Mouse (Mus musculus) adrenal gland, adult 10 weeks (tissue): ENCODE data around the gene Vmn1r189. TPM values are rescaled to one million over a fixed set of nuclear protein-coding genes. Genes with fewer than 3 reads are reported as not detected.

Source experiments
- polyA plus RNA-seq: library from polyadenylated mRNA; stranded (reverse); fragments of 350-450 nt; fragmentation: Illumina TruSeq; extraction: RNeasy Lipid Tissue Mini Kit (QIAGEN cat#74804); gene quantifications from one replicate; pipeline ENCODE4 v1.2.3, GENCODE M21; 2014; ENCODE audit warnings: low read depth, low replicate concordance

The Vmn1r189 gene
- polyA plus RNA-seq = not detected

DNA sequence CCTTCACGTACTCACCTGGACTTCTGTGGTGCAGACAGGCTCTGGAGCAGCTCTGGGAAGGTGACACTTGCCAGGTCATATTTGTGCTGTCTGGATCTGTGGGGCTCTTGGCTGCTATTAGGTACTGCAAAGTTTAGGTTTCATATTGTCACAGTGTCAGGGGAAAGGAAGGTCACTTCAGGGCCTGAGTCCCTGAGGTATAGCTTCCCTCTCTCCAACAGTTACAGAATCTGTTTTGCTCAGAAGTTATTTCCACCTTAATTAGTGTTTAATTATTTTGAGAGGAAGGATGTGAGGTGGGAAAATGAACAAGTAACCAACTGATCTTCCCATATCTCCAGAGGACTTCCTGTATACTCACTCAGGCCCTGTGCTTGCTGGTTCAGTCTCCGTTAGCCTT, at the start of gene Vmn1r189:
Gene Vmn1r189, minus strand, starts transcription at position 101 of the 400 bp plus-strand sequence.

DNA sequence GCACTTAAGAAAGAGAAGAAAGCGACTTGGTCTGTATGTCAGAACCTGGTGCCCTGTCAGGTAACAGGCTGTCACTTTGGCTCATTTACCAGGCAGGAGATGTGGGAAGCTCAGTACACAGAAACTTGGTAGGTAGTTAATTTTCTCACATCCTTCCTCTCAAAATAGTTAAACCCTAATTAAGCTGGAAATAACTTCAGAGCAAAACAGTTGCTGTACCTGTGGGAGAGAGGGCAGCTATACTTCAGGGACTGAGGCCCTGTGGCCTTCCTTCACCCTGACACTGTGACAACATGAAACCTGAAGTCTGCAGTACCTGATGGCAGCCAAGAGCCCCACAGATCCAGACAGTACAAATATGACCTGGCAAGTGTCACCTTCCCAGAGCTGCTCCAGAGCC, 21.5 kb downstream of the Vmn1r189 start, which contains the start of gene Vmn1r188:
Gene Vmn1r188, plus strand, starts transcription at position 301 of the 400 bp plus-strand sequence.

Other genes with a start within 250 kb of the Vmn1r189 start
- gene Zfp184, start 160.7 kb downstream of the Vmn1r189 start, polyA plus RNA-seq = 2.9 TPM
- not detected for gene Pom121l2, start 124.6 kb downstream of the Vmn1r189 start, polyA plus RNA-seq
- gene Prss16, start 96.1 kb downstream of the Vmn1r189 start, polyA plus RNA-seq = 0.35 TPM
- gene Hist1h2ah, start 70.3 kb downstream of the Vmn1r189 start, polyA plus RNA-seq = not detected
- gene Hist1h2bk, start 70.0 kb downstream of the Vmn1r189 start, polyA plus RNA-seq = not detected
- gene Hist1h4i, start 64.5 kb downstream of the Vmn1r189 start, polyA plus RNA-seq = 7.8 TPM
- gene Hist1h2ag, start 62.9 kb downstream of the Vmn1r189 start, polyA plus RNA-seq = not detected
- gene Hist1h2bj, start 62.6 kb downstream of the Vmn1r189 start, polyA plus RNA-seq = not detected
- gene Vmn1r188, start 21.4 kb downstream of the Vmn1r189 start, polyA plus RNA-seq = not detected
- not detected for gene Vmn1r191, start 78.1 kb upstream of the Vmn1r189 start, polyA plus RNA-seq
- not detected for gene Vmn1r192, start 85.3 kb upstream of the Vmn1r189 start, polyA plus RNA-seq
- gene Vmn1r193, start 117.3 kb upstream of the Vmn1r189 start, polyA plus RNA-seq = not detected
- not detected for gene Vmn1r194, start 138.4 kb upstream of the Vmn1r189 start, polyA plus RNA-seq
- gene Vmn1r195, start 164.7 kb upstream of the Vmn1r189 start, polyA plus RNA-seq = not detected
- not detected for gene Vmn1r196, start 184.1 kb upstream of the Vmn1r189 start, polyA plus RNA-seq
- gene Vmn1r197, start 218.8 kb upstream of the Vmn1r189 start, polyA plus RNA-seq = not detected
- gene Vmn1r198, start 244.5 kb upstream of the Vmn1r189 start, polyA plus RNA-seq = not detected